Mouse (Mus musculus) liver, adult 2 months (tissue): ENCODE data around the gene Dbn1. TPM values are rescaled to one million over a fixed set of nuclear protein-coding genes. Genes with fewer than 3 reads are reported as not detected.
A peak's percentile ranks its signal among the peaks of the same experiment; 100 is the strongest.

Experiments used
- DNase-seq: peaks from one replicate; pipeline ENCODE4 v3.0.0-alpha.2; 2011; ENCODE audit warnings: low read depth, low spot score; ENCODE audit errors: extremely low read depth
- H3K27ac ChIP-seq: fragments of 200-500 bp; replicated peaks from 2 replicates; pipeline ENCODE4 v1.5.1; 2012; ENCODE audit warnings: low read depth, mild to moderate bottlenecking, control low read depth, inconsistent platforms, low read length; ENCODE audit not compliant: insufficient read depth
- H3K27me3 ChIP-seq: fragments of 200-500 bp; 2 replicates; pipeline ENCODE4 v1.6.1; 2012; ENCODE audit warnings: mild to moderate bottlenecking, moderate library complexity, low read length, inconsistent platforms; ENCODE audit not compliant: control insufficient read depth, insufficient read depth
- H3K36me3 ChIP-seq: fragments of 200-500 bp; 2 replicates; pipeline ENCODE4 v1.6.1; 2012; ENCODE audit warnings: low read length, inconsistent platforms; ENCODE audit not compliant: control insufficient read depth, insufficient read depth
- H3K4me1 ChIP-seq: fragments of 200-500 bp; 2 replicates; pipeline ENCODE4 v1.6.1; 2011; ENCODE audit warnings: low read length; ENCODE audit not compliant: control insufficient read depth, insufficient read depth
- H3K4me3 ChIP-seq: fragments of 200-500 bp; 2 replicates; pipeline ENCODE4 v1.5.1; 2011; ENCODE audit warnings: low read depth, mild to moderate bottlenecking, control low read depth, low read length, moderate library complexity; ENCODE audit not compliant: insufficient read depth
- H3K79me2 ChIP-seq: fragments of 200-500 bp; 2 replicates; pipeline ENCODE4 v1.6.1; 2012; ENCODE audit warnings: inconsistent platforms, mild to moderate bottlenecking, low read length, moderate library complexity; ENCODE audit not compliant: control insufficient read depth, insufficient read depth
- H3K9ac ChIP-seq: fragments of 200-500 bp; 2 replicates; pipeline ENCODE4 v1.6.1; 2012; ENCODE audit warnings: low read depth, mild to moderate bottlenecking, control low read depth, inconsistent platforms, low read length
- CTCF ChIP-seq: fragments of 200-500 bp; IDR thresholded peaks from 2 replicates; pipeline ENCODE4 v1.5.1; 2011; ENCODE audit warnings: low read depth, low read length, control low read depth
- POLR2A ChIP-seq: fragments of 200-500 bp; IDR thresholded peaks from 2 replicates; pipeline ENCODE4 v1.6.1; 2011; ENCODE audit warnings: low read length, control low read depth; ENCODE audit not compliant: insufficient read depth; ENCODE audit errors: extremely low read depth
- WGBS: fragments of 180-500 bp; shearing (Covaris S2); methylation state at CpG from one replicate; pipeline ENCODE4 v1.1.7; 2018; 5-methylcytosine and 5-hydroxymethylcytosine counted together
- polyA plus RNA-seq: library from polyadenylated mRNA; depleted of rRNA; stranded (reverse); fragments of >200 nt; gene quantifications from 2 replicates; pipeline ENCODE4 v1.2.3, GENCODE M21; 2012
- total RNA-seq: library from RNA; depleted of rRNA; stranded (reverse); fragments of >200 nt; gene quantifications from 2 replicates; pipeline ENCODE4 v1.2.3, GENCODE M21; 2014

Dbn1 gene
- total and polyA plus RNA-seq, 2 experiments: 0.65 to 2.3 TPM

- DNase-seq: peak; percentile 18
- H3K36me3 ChIP-seq: no peaks in the 10 kb centered on the region
- no peak overlapping the region for H3K4me3 ChIP-seq
- H3K4me1 ChIP-seq: no peaks in the 10 kb centered on the region; the same call in 1 of the 2 replicates
- H3K27ac ChIP-seq: no peak overlapping the region
- peaks cover 2% of the 10 kb centered on the region; the same call in 1 of the 2 replicates for H3K27me3 ChIP-seq
- 54% methylated on average over 5 of the region's 5 CpGs for WGBS
- H3K9ac ChIP-seq: no peak overlapping the region
- H3K79me2 ChIP-seq: no peaks in the 10 kb centered on the region
- TF ChIP-seq POLR2A: no peak
- peak; percentile 89 for TF ChIP-seq CTCF
These were observed 9.9 kb downstream of the Dbn1 start for GRCm38 (mm10) chr13:55478036-55478435.

- Histone ChIP-seq H3K79me2 (no peaks in the 10 kb centered on the region), H3K9ac (no peak overlapping the region), H3K27ac (no peak overlapping the region), H3K4me3 (no peak overlapping the region), H3K27me3 (peaks cover 6% of the 10 kb centered on the region; the same call in 1 of the 2 replicates), H3K4me1 (no peaks in the 10 kb centered on the region), H3K36me3 (no peaks in the 10 kb centered on the region)
- WGBS: 80% methylated on average over 16 of the region's 16 CpGs
- TF ChIP-seq POLR2A (no peak), CTCF (no peak)
- DNase-seq: no peak
These were observed 10.4 kb downstream of the Dbn1 start for GRCm38 (mm10) chr13:55477492-55477891.

- peaks cover 12% of the 10 kb centered on the region; the same call in 1 of the 2 replicates for H3K27me3 ChIP-seq
- 93% methylated on average over 8 of the region's 8 CpGs for WGBS
These were observed 11.7 kb downstream of the Dbn1 start for GRCm38 (mm10) chr13:55476256-55476655.

GRCm38 (mm10) chr13:55475750-55476149 lies 12.2 kb downstream of the Dbn1 start:
- DNase-seq: no peak
- no peaks in the 10 kb centered on the region for H3K79me2 ChIP-seq
- H3K36me3 ChIP-seq: no peaks in the 10 kb centered on the region
- no peak overlapping the region for H3K27ac ChIP-seq
- no peak overlapping the region for H3K4me3 ChIP-seq
- TF ChIP-seq POLR2A (no peak), CTCF (no peak)
- H3K4me1 ChIP-seq: no peaks in the 10 kb centered on the region; the same call in 1 of the 2 replicates
- H3K27me3 ChIP-seq: peaks cover 12% of the 10 kb centered on the region; the same call in 1 of the 2 replicates
- WGBS: 94% methylated on average over 5 of the region's 5 CpGs
- H3K9ac ChIP-seq: no peak overlapping the region

More at GRCm38 (mm10) chr13:55476256-55476655, 11.7 kb downstream of the Dbn1 start:
- H3K36me3 ChIP-seq: no peaks in the 10 kb centered on the region
- no peak overlapping the region for H3K27ac ChIP-seq
- DNase-seq: no peak
- no peaks in the 10 kb centered on the region; the same call in 1 of the 2 replicates for H3K4me1 ChIP-seq
- no peak for TF ChIP-seq POLR2A
- no peak for TF ChIP-seq CTCF
- H3K79me2 ChIP-seq: no peaks in the 10 kb centered on the region
- H3K9ac ChIP-seq: no peak overlapping the region
- no peak overlapping the region for H3K4me3 ChIP-seq

GRCm38 (mm10) chr13:55474621-55475069 lies 13.3 kb downstream of the Dbn1 start:
- TF ChIP-seq POLR2A (no peak), CTCF (no peak)
- Histone ChIP-seq H3K27me3 (peaks cover 12% of the 10 kb centered on the region; the same call in 1 of the 2 replicates), H3K79me2 (no peaks in the 10 kb centered on the region), H3K9ac (no peak overlapping the region), H3K36me3 (no peaks in the 10 kb centered on the region), H3K4me3 (no peak overlapping the region), H3K4me1 (no peaks in the 10 kb centered on the region; the same call in 1 of the 2 replicates), H3K27ac (no peak overlapping the region)
- WGBS: 61% methylated on average over 5 of the region's 5 CpGs
- DNase-seq: peak; percentile 22

- Histone ChIP-seq H3K27ac (no peak overlapping the region), H3K27me3 (peaks cover 12% of the 10 kb centered on the region; the same call in 1 of the 2 replicates), H3K4me3 (no peak overlapping the region), H3K36me3 (no peaks in the 10 kb centered on the region), H3K4me1 (no peaks in the 10 kb centered on the region; the same call in 1 of the 2 replicates), H3K9ac (no peak overlapping the region), H3K79me2 (no peaks in the 10 kb centered on the region)
- 81% methylated on average over 11 of the region's 11 CpGs for WGBS
- no peak for TF ChIP-seq CTCF
- no peak for TF ChIP-seq POLR2A
- no peak for DNase-seq
These were observed 13.9 kb downstream of the Dbn1 start for GRCm38 (mm10) chr13:55473961-55474360.
